Mouse (Mus musculus): Measurements from ENCODE around the gene Htr2b. TPM values are rescaled to one million over a fixed set of nuclear protein-coding genes. Genes with fewer than 3 reads are reported as not detected.

Gene Htr2b
- total and polyA plus RNA-seq, 3 experiments: 0.50 to 0.62 (median 0.61) TPM

- no peaks in the 10 kb centered on the region for H3K4me1 ChIP-seq (ENCODE audit: control insufficient read depth, insufficient read depth, low read length)
- TF ChIP-seq CTCF (IDR thresholded peaks at IDR 0.05) (no peak), POLR2A (IDR thresholded peaks at IDR 0.05; ENCODE audit: insufficient read depth, low read depth, low read length) (no peak), EP300 (IDR thresholded peaks at IDR 0.05; ENCODE audit: insufficient read depth, low read depth, low read length) (no peak)
- H3K36me3 ChIP-seq (ENCODE audit: control insufficient read depth, insufficient read depth, low read length): no peaks in the 10 kb centered on the region; the same call in none of the 2 replicates
- H3K27ac ChIP-seq: no peak overlapping the region
- no peak overlapping the region for H3K4me3 ChIP-seq
- 92% methylated on average over 2 of the region's 2 CpGs for WGBS
- H3K79me2 ChIP-seq (replicated peaks; ENCODE audit: control insufficient read depth, insufficient read depth, low read length): no peaks in the 10 kb centered on the region
- intact Hi-C loops (cut with DNase I): no loop called here
- H3K27me3 ChIP-seq (ENCODE audit: control insufficient read depth, insufficient read depth, low read length): no peaks in the 10 kb centered on the region
- no peak for DNase-seq
- no peak overlapping the region for H3K9ac ChIP-seq (ENCODE audit: low read depth, low read length)
Measured at GRCm38 (mm10) chr1:86076565-86076964, 35.2 kb downstream of the Htr2b start.

GRCm38 (mm10) chr1:86064271-86064991 is 47.3 kb downstream of the Htr2b start, which contains the start of gene Psmd1:
Gene Psmd1, plus strand, starts transcription at chr1:86064387.
- DNase-seq: peak; percentile 90 to 92
- Histone ChIP-seq H3K9ac (ENCODE audit: low read depth, low read length) (peak within 1 kb of the TSS; percentile 99), H3K4me3 (peak within 1 kb of the TSS; percentile 91), H3K27ac (peak within 1 kb of the TSS; percentile 97), H3K4me1 (ENCODE audit: control insufficient read depth, insufficient read depth, low read length) (peaks cover 5% of the 10 kb centered on the region), H3K79me2 (replicated peaks; ENCODE audit: control insufficient read depth, insufficient read depth, low read length) (peaks cover 7% of the 10 kb centered on the region), H3K36me3 (ENCODE audit: control insufficient read depth, insufficient read depth, low read length) (peaks cover 6% of the 10 kb centered on the region), H3K27me3 (ENCODE audit: control insufficient read depth, insufficient read depth, low read length) (no peaks in the 10 kb centered on the region)
- intact Hi-C loops (cut with DNase I): loop anchor here (5.0 to 10.0 kb wide), 3 partner anchors 88 to 1160 kb away; partner anchors contain the start of genes Armc9 and Ncl
- TF ChIP-seq EP300 (IDR thresholded peaks at IDR 0.05; ENCODE audit: insufficient read depth, low read depth, low read length): 0 out of 2 replicates have a peak, but pooled peaks have one; percentile 59
- peak; percentile 92 for TF ChIP-seq CTCF (IDR thresholded peaks at IDR 0.05)
- peak; percentile 55 for TF ChIP-seq POLR2A (IDR thresholded peaks at IDR 0.05; ENCODE audit: insufficient read depth, low read depth, low read length)
- WGBS: under 1% methylated on average over 45 of the region's 47 CpGs

- H3K27me3 ChIP-seq (ENCODE audit: control insufficient read depth, insufficient read depth, low read length): no peaks in the 10 kb centered on the region
- peaks cover 6% of the 10 kb centered on the region for H3K36me3 ChIP-seq (ENCODE audit: control insufficient read depth, insufficient read depth, low read length)
- DNase-seq: no peak
- peaks cover 5% of the 10 kb centered on the region for H3K79me2 ChIP-seq (replicated peaks; ENCODE audit: control insufficient read depth, insufficient read depth, low read length)
- H3K4me1 ChIP-seq (ENCODE audit: control insufficient read depth, insufficient read depth, low read length): peaks cover 6% of the 10 kb centered on the region
- TF ChIP-seq POLR2A (IDR thresholded peaks at IDR 0.05; ENCODE audit: insufficient read depth, low read depth, low read length): no peak
- peak; percentile 58 for TF ChIP-seq CTCF (IDR thresholded peaks at IDR 0.05)
- TF ChIP-seq EP300 (IDR thresholded peaks at IDR 0.05; ENCODE audit: insufficient read depth, low read depth, low read length): no peak
- no peak overlapping the region for H3K4me3 ChIP-seq
- intact Hi-C loops (cut with DNase I): loop anchor here (5.0 to 10.0 kb wide), 3 partner anchors 90 to 1162 kb away; partner anchors contain the start of genes Armc9 and Ncl
- H3K27ac ChIP-seq: no peak overlapping the region
- 72% methylated on average over 6 of the region's 6 CpGs for WGBS
- no peak overlapping the region for H3K9ac ChIP-seq (ENCODE audit: low read depth, low read length)
Measured at GRCm38 (mm10) chr1:86062523-86062922, 49.2 kb downstream of the Htr2b start.

- DNase-seq: peak; percentile 90 to 91
- no peaks in the 10 kb centered on the region for H3K36me3 ChIP-seq (ENCODE audit: control insufficient read depth, insufficient read depth, low read length)
- H3K27ac ChIP-seq: peak overlapping the region; percentile 47
- H3K4me1 ChIP-seq (ENCODE audit: control insufficient read depth, insufficient read depth, low read length): peaks cover 2% of the 10 kb centered on the region; the same call in 1 of the 2 replicates
- no peaks in the 10 kb centered on the region for H3K27me3 ChIP-seq (ENCODE audit: control insufficient read depth, insufficient read depth, low read length)
- intact Hi-C loops (cut with DNase I): no loop called here
- TF ChIP-seq POLR2A (IDR thresholded peaks at IDR 0.05; ENCODE audit: insufficient read depth, low read depth, low read length): peak; percentile 27; the same call in 1 of the 2 replicates
- peak; percentile 77; the same call in 1 of the 2 replicates for TF ChIP-seq EP300 (IDR thresholded peaks at IDR 0.05; ENCODE audit: insufficient read depth, low read depth, low read length)
- peak; percentile 96 for TF ChIP-seq CTCF (IDR thresholded peaks at IDR 0.05)
- 11% methylated on average over 21 of the region's 21 CpGs for WGBS
- peak overlapping the region; percentile 37 for H3K9ac ChIP-seq (ENCODE audit: low read depth, low read length)
- no peaks in the 10 kb centered on the region for H3K79me2 ChIP-seq (replicated peaks; ENCODE audit: control insufficient read depth, insufficient read depth, low read length)
- H3K4me3 ChIP-seq: peak overlapping the region; percentile 34
Measured at GRCm38 (mm10) chr1:86058856-86059769, 52.7 kb downstream of the Htr2b start.

GRCm38 (mm10) chr1:86056284-86056683 is 55.5 kb downstream of the Htr2b start:
- no peaks in the 10 kb centered on the region for H3K79me2 ChIP-seq (replicated peaks; ENCODE audit: control insufficient read depth, insufficient read depth, low read length)
- intact Hi-C loops (cut with DNase I): no loop called here
- H3K27me3 ChIP-seq (ENCODE audit: control insufficient read depth, insufficient read depth, low read length): no peaks in the 10 kb centered on the region
- no peak for TF ChIP-seq CTCF (IDR thresholded peaks at IDR 0.05)
- TF ChIP-seq POLR2A (IDR thresholded peaks at IDR 0.05; ENCODE audit: insufficient read depth, low read depth, low read length): no peak
- no peak for TF ChIP-seq EP300 (IDR thresholded peaks at IDR 0.05; ENCODE audit: insufficient read depth, low read depth, low read length)
- H3K4me1 ChIP-seq (ENCODE audit: control insufficient read depth, insufficient read depth, low read length): peaks cover 2% of the 10 kb centered on the region; the same call in 1 of the 2 replicates
- H3K36me3 ChIP-seq (ENCODE audit: control insufficient read depth, insufficient read depth, low read length): no peaks in the 10 kb centered on the region
- H3K9ac ChIP-seq (ENCODE audit: low read depth, low read length): no peak overlapping the region
- no peak overlapping the region for H3K4me3 ChIP-seq
- no peak overlapping the region for H3K27ac ChIP-seq
- no peak for DNase-seq
- 87% methylated on average over 4 of the region's 4 CpGs for WGBS
